Mouse (Mus musculus) B cell, adult 67 days (primary cell): ENCODE results near the gene Maf. TPM values are rescaled to one million over a fixed set of nuclear protein-coding genes. Genes with fewer than 3 reads are reported as not detected.

ENCODE experiments used
- total RNA-seq, 2 experiments: library from RNA; stranded (reverse); gene quantifications; 4 replicates each; pipeline ENCODE4 v1.2.4; 2023

Maf gene
- total RNA-seq, result 1 to 10 TPM; 5.2 to 5.6 TPM

GRCm38 (mm10) chr8:115707731-115708590 lies at the start of gene Maf:
Maf (minus strand) TSS chr8:115707794.

